Mouse (Mus musculus) midbrain, embryonic 13.5 days (tissue): ENCODE measurements at regions not wholly inside any gene's neighbourhood (a gene's known extent, or its start where the extent isn't known, plus 50 kb on each side); places are given as distances from the start of the nearest gene placed in this dataset.
A peak's percentile ranks its signal among the peaks of the same experiment; 100 is the strongest.

Experiments
- ATAC-seq: fragments of 200-750 bp; cut with Nextera tagmentation; 2 replicates; pipeline ENCODE4 v1.8.0; 2017; ENCODE audit warnings: mild to moderate bottlenecking, moderate TSS enrichment, moderate library complexity
- H3K27ac ChIP-seq: fragments of 300-500 bp; sonication (generic); 2 replicates; pipeline ENCODE4 v1.5.1; 2015; ENCODE audit warnings: inconsistent platforms, mild to moderate bottlenecking, moderate library complexity
- H3K27me3 ChIP-seq: fragments of 300-500 bp; sonication (generic); 2 replicates; pipeline ENCODE4 v1.6.1; 2015; ENCODE audit warnings: mild to moderate bottlenecking, inconsistent platforms
- H3K36me3 ChIP-seq: fragments of 300-500 bp; sonication (generic); 2 replicates; pipeline ENCODE4 v1.6.1; 2015; ENCODE audit warnings: mild to moderate bottlenecking, inconsistent platforms
- H3K4me1 ChIP-seq: fragments of 300-500 bp; sonication (generic); replicated peaks from 2 replicates; pipeline ENCODE4 v1.6.1; 2015; ENCODE audit warnings: inconsistent platforms
- H3K4me2 ChIP-seq: fragments of 300-500 bp; sonication (generic); replicated peaks from 2 replicates; pipeline ENCODE4 v1.6.1; 2015; ENCODE audit warnings: moderate library complexity, mild to moderate bottlenecking, inconsistent platforms
- H3K4me3 ChIP-seq: fragments of 300-500 bp; sonication (generic); replicated peaks from 2 replicates; pipeline ENCODE4 v1.5.1; 2015; ENCODE audit warnings: mild to moderate bottlenecking, inconsistent platforms
- H3K9ac ChIP-seq: fragments of 300-500 bp; sonication (generic); replicated peaks from 2 replicates; pipeline ENCODE4 v1.6.1; 2015; ENCODE audit warnings: mild to moderate bottlenecking, inconsistent platforms
- H3K9me3 ChIP-seq: fragments of 300-500 bp; sonication (generic); 2 replicates; pipeline ENCODE4 v1.6.1; 2016; ENCODE audit warnings: mild to moderate bottlenecking, inconsistent platforms
- WGBS: fragments of 180-500 bp; shearing (Covaris S2); methylation state at CpG from one replicate; pipeline ENCODE4 v1.1.7; 2015; 5-methylcytosine and 5-hydroxymethylcytosine counted together

DNA sequence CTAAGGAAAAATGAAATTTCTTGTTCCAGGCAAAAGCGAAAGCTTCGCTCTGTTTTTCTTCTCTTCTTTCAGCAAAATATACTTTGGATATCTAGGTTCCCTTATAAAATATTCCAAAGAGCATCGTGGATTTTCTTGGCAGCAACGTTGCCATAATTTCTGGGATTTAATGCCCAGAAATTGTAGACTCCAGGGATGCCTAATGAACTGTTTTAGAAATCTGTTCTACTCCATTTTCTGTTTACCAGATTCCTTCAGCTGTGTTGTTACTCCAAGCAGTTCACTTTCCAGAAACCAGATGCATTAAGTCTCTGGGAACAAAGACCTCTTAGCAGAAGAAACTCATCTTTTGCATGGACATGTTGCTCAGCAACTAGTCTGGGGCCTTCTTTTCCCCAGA, 504.5 kb downstream of the Nyap2 start:
- H3K36me3 ChIP-seq: no peaks in the 10 kb centered on the region
- no peak for ATAC-seq
- no peak overlapping the region for H3K4me3 ChIP-seq
- no peaks in the 10 kb centered on the region for H3K27me3 ChIP-seq
- H3K4me1 ChIP-seq: peaks cover 10% of the 10 kb centered on the region; the same call in 1 of the 2 replicates
- no peaks in the 10 kb centered on the region for H3K9me3 ChIP-seq
- H3K4me2 ChIP-seq: no peak overlapping the region
- no peak overlapping the region for H3K9ac ChIP-seq
- WGBS: 89% methylated on average over 4 of the region's 4 CpGs
- no peak overlapping the region for H3K27ac ChIP-seq

DNA sequence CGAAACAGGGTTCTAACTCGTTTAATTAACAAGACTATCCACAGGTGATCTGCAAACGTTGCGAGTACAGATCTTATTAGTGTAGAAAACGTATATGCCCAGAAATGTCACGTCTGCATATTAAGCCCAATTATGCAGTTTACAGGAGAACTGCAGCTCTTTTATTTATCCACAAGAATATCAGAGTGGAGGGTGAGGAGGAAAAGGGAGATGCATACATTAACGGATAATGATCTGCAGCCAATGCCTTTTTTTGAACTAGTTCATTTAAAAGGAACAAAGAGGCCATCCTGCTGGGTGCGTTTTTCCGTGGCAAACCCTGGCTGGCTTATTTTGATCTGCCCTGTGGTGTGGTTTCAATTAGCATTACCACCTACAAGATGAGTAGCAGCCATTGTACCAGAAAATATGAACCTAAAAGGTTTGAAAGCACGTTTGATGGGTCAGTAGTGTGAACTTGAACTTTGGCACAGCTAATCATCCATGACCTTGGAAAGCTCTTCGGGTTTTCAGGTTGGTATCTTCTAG, 511.1 kb downstream of the Nyap2 start:
- WGBS: 28% methylated on average over 11 of the region's 11 CpGs
- no peaks in the 10 kb centered on the region for H3K36me3 ChIP-seq
- H3K27ac ChIP-seq: no peak overlapping the region
- ATAC-seq: peak; percentile 11; the same call in 1 of the 2 replicates
- H3K4me2 ChIP-seq: no peak overlapping the region
- H3K9me3 ChIP-seq: no peaks in the 10 kb centered on the region
- no peak overlapping the region for H3K9ac ChIP-seq
- H3K4me3 ChIP-seq: no peak overlapping the region
- peaks cover 6% of the 10 kb centered on the region; the same call in 1 of the 2 replicates for H3K4me1 ChIP-seq
- H3K27me3 ChIP-seq: no peaks in the 10 kb centered on the region

DNA sequence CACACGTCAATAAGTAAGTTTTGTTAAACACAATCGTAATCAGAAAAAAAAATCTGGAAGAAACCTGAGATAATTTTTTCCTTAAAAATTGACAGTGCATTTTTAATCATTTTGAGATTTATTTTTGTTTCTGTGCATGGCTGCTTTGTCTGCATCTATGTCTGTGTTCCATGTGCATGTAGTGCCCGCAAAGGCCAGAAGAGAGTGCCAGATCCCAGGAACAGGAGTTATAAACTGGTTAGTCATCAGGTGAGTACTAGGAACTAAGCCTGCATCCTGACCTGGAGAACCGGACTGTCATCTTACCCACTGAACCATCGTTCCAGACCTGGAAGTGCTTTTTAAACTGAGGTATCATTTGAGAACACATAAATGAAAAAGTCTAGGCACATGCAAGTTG, 514.9 kb downstream of the Nyap2 start:
- Histone ChIP-seq H3K27ac (no peak overlapping the region), H3K9me3 (no peaks in the 10 kb centered on the region), H3K4me1 (peaks cover 23% of the 10 kb centered on the region), H3K36me3 (no peaks in the 10 kb centered on the region), H3K27me3 (no peaks in the 10 kb centered on the region), H3K4me3 (no peak overlapping the region), H3K4me2 (no peak overlapping the region), H3K9ac (no peak overlapping the region)
- 90% methylated on average over 5 of the region's 5 CpGs for WGBS
- no peak for ATAC-seq

DNA sequence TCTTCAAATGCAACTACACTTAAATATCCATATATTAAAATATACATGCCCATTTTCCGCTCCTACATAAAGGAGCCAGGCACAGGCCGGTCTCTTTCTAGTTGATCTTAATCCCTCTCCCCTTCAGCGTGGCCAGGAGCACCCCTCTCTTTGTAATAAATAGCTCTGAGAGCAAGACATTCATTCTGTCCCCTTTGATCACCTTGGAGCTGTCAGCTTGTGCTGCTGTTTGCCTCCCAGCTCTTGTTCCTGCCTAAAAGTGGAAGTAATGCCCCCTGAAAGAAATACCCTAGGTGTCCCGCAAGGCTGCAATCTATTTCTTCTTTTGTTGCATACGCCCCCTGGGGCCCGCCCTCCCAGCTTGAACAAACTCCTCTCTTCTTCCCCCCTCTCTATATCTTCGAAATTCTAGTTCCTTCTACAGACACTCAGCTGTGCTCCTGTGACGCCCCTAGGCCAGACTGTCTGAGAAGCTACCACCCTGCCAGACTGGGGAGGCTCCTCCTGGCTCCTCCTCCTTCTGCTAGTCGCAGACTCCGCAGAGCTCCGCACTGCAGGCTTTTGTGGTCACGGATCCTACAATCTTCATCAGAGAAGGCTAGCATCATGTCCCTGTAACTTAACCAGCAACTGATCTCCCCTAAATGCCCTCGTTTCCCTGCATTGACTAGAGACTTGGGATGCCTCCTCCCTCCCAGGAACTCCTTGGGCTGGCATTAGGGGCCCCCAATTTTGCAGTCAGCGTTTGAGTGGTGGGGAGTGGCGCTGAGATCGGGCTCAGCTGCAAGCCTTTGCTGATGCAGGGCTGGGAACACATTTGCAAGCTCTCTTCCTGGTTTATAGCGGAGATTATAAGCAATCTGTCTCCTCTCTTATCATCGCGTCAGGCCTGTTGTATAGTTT, 516.8 kb downstream of the Nyap2 start:
- peak; percentile 99 for ATAC-seq
- peak overlapping the region; percentile 44 for H3K4me3 ChIP-seq
- H3K4me2 ChIP-seq: peak overlapping the region; percentile 65
- peak overlapping the region; percentile 98 for H3K27ac ChIP-seq
- WGBS: under 1% methylated on average over 19 of the region's 19 CpGs
- H3K36me3 ChIP-seq: no peaks in the 10 kb centered on the region
- peak overlapping the region; percentile 67 for H3K9ac ChIP-seq
- peaks cover 17% of the 10 kb centered on the region for H3K4me1 ChIP-seq
- H3K9me3 ChIP-seq: no peaks in the 10 kb centered on the region
- H3K27me3 ChIP-seq: no peaks in the 10 kb centered on the region

DNA sequence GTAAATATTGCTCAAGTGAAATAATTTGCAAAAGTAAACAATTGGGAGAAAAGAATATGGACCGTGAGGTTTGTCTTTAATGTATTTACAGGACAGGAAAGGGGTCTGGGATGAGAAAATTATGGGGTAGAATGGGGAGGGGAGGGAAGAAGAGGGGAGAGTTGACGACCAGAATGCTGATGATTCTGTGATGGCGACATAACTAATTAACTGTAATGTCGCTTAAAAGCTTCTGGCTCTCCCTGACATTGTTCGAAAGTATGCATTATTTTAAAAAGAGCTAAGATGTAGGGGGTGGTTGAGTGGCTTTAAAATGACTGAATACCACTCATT, 517.4 kb downstream of the Nyap2 start:
- Histone ChIP-seq H3K4me2 (peak overlapping the region; percentile 65), H3K9me3 (no peaks in the 10 kb centered on the region), H3K36me3 (no peaks in the 10 kb centered on the region), H3K27me3 (no peaks in the 10 kb centered on the region), H3K9ac (peak overlapping the region; percentile 67), H3K27ac (peak overlapping the region; percentile 98), H3K4me1 (peaks cover 17% of the 10 kb centered on the region), H3K4me3 (peak overlapping the region; percentile 44)
- ATAC-seq: peak; percentile 21
- WGBS: 0% methylated on average over 5 of the region's 5 CpGs

DNA sequence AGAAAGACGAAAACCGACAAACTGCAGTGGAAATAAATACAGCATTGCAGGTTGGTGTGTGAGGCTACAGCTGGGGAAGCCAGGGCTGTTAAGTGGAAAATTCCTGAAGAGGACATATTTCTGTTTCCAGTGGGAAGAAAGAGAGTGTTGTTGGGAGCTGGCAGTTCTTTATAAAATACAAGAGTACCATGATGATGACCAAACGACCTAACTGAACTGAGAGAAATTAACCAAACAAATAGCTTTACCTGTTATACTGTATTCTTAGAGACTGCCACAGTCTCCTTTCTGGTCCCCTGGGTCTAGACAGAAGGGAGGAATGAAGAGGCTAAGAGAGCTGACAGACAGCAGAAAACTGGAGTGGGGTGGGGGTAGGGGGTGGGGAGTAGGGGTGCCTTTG, 517.9 kb downstream of the Nyap2 start:
- H3K36me3 ChIP-seq: no peaks in the 10 kb centered on the region
- no peak for ATAC-seq
- H3K9ac ChIP-seq: no peak overlapping the region; the same call in 1 of the 2 replicates
- WGBS: 4% methylated on average over 3 of the region's 3 CpGs
- peaks cover 17% of the 10 kb centered on the region for H3K4me1 ChIP-seq
- peak overlapping the region; percentile 98 for H3K27ac ChIP-seq
- H3K4me3 ChIP-seq: peak overlapping the region; percentile 44; the same call in 1 of the 2 replicates
- H3K4me2 ChIP-seq: peak overlapping the region; percentile 65
- no peaks in the 10 kb centered on the region for H3K27me3 ChIP-seq
- H3K9me3 ChIP-seq: no peaks in the 10 kb centered on the region

DNA sequence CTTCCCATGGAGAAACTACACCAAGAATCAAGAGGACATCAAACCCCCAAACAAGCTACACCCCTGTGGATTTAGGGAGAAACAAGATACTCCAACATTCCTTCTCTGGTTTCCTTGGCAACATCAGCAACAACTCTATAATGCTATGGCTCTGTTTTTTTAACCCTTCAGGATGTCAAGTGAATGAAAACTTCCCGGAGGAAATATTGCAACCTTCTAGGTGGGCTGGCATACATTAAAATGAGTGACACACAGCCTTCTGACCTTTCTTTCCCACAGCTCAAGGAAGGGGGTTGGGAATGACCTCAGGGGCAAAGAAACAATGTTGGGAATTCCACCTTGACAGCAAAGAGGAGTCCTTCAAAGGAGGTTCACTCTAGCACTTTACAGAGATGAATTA, 532.0 kb downstream of the Nyap2 start:
- H3K9me3 ChIP-seq: no peaks in the 10 kb centered on the region
- WGBS: 5% methylated on average over 1 of the region's 1 CpGs
- no peaks in the 10 kb centered on the region for H3K27me3 ChIP-seq
- ATAC-seq: no peak
- H3K4me2 ChIP-seq: no peak overlapping the region
- H3K27ac ChIP-seq: no peak overlapping the region
- no peaks in the 10 kb centered on the region for H3K36me3 ChIP-seq
- H3K4me1 ChIP-seq: 0 out of 2 replicates have a peak, but pooled peaks cover 3% of the 10 kb centered on the region
- H3K4me3 ChIP-seq: no peak overlapping the region
- H3K9ac ChIP-seq: no peak overlapping the region

DNA sequence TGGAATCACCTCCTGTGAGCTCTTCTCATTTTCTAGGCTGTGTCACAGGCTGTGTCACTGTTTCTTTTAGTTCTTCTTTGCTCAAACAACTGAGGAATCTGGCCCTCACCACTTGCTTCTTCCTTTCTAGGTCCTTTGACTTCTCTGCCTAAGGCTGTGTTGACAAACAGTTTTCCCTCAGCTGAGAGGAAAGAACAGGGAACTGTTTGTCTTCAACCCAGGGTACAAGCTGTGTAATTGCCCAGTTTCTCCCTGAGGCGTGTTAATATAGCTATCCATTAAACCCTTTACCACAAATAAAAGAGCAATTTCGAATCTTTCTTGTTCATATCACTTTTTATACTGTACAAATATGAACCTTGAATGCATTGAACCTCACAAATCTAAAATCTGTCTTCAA, 542.1 kb downstream of the Nyap2 start:
- Histone ChIP-seq H3K9ac (no peak overlapping the region), H3K27me3 (no peaks in the 10 kb centered on the region), H3K4me3 (no peak overlapping the region), H3K9me3 (no peaks in the 10 kb centered on the region), H3K36me3 (no peaks in the 10 kb centered on the region), H3K27ac (no peak overlapping the region), H3K4me1 (no peaks in the 10 kb centered on the region), H3K4me2 (no peak overlapping the region)
- 79% methylated on average over 2 of the region's 2 CpGs for WGBS
- ATAC-seq: no peak

DNA sequence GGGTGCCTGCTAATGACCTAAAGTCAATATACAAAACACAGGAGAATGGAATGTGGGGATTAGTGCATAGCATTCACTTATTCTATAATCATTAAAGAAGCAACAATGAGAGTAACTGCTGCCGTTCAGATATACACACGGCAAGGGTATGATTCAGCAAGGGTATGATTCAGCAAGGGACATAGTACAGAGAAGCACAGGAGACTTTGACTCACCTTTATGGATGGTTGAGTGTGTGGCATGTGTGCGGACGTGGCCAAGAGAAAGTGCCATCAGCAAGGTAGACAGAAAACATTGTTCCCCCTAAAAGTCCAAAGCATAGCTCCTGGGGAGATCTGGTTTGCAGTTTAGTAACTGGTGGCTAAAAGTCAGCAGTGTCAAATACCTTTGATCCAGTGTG, 547.4 kb downstream of the Nyap2 start:
- WGBS: 73% methylated on average over 4 of the region's 4 CpGs
- Histone ChIP-seq H3K9me3 (no peaks in the 10 kb centered on the region), H3K36me3 (no peaks in the 10 kb centered on the region), H3K27ac (no peak overlapping the region), H3K27me3 (no peaks in the 10 kb centered on the region), H3K4me1 (no peaks in the 10 kb centered on the region), H3K4me2 (no peak overlapping the region), H3K4me3 (no peak overlapping the region), H3K9ac (no peak overlapping the region)
- ATAC-seq: no peak

DNA sequence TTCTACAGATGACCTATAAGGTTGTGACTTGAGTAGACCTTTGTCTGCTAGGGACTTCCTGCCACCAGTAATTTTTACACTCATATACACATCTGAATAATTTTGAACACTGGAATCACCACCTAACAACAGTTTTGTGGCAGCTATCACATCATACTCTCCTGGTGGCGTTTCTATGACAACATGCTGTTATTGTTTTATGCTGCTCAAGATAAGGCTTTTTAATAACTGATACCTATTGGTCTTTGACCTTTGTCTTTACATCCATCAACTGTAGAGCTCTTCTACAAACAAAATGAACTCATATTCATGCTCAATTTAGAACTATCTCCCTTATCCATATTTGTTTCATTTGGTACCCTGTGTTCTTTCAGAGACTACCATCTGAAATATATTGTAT, 556.0 kb downstream of the Nyap2 start:
- no peaks in the 10 kb centered on the region for H3K36me3 ChIP-seq
- no peak overlapping the region for H3K4me3 ChIP-seq
- no peak overlapping the region for H3K4me2 ChIP-seq
- no peaks in the 10 kb centered on the region for H3K9me3 ChIP-seq
- H3K9ac ChIP-seq: no peak overlapping the region
- H3K4me1 ChIP-seq: no peaks in the 10 kb centered on the region
- 82% methylated on average over 1 of the region's 1 CpGs for WGBS
- no peak for ATAC-seq
- no peak overlapping the region for H3K27ac ChIP-seq
- H3K27me3 ChIP-seq: no peaks in the 10 kb centered on the region

DNA sequence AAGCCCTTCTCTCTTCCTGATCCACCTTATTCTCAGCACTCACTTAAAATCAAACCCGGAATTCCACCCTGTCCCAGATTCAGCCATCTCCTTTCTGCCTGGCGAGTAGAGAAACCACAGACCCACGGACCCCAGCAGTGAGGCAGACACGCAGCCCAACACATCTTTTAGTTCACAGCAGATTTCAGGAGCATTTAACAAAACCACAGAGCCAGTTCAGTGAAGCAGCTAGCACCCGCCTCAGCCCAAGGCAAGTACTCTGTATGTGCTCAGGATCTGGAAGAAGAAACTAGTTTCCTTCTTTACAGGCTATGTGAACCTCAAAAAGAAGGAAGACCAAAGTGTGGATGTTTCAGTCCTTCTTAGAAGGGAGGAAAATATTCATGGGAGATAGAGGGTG, 560.6 kb downstream of the Nyap2 start:
- ATAC-seq: no peak
- no peaks in the 10 kb centered on the region for H3K4me1 ChIP-seq
- H3K27ac ChIP-seq: no peak overlapping the region
- 90% methylated on average over 5 of the region's 5 CpGs for WGBS
- H3K4me2 ChIP-seq: no peak overlapping the region
- no peak overlapping the region for H3K9ac ChIP-seq
- H3K27me3 ChIP-seq: no peaks in the 10 kb centered on the region
- H3K9me3 ChIP-seq: no peaks in the 10 kb centered on the region
- H3K36me3 ChIP-seq: no peaks in the 10 kb centered on the region
- H3K4me3 ChIP-seq: no peak overlapping the region

DNA sequence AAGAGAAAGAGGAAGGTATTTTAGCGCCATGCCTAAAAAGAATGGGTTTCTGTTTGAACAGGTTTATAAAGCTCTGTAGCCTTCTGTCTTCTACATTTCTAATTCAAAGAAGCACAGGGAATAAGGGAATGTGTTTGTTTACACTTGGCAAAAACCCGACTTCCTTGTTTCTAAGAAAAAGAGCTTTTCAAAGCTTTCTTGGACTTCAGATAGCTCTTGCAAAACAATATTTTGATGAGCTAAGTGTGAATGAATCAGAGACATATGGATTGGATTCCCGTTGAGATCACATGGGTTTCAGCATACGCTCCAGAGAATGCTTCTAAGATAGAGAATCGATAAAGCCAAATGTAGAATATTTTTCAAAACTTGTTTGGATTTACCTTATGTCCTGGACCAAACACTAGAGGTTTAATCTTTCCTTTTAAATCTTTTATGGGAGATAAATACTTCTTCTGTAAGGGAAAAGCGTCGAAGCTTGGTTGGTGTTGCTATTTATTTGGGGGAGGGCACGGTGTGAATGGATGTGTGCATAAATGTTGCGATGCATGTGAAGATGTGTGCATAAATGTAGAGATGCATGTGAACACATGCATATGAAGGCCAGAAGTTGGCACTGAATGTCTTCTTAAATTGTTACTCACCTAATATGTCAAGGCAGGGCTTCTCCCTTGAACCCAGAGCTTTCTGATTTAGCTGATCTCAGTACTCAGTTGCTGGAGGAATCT, 576.4 kb downstream of the Nyap2 start:
- Histone ChIP-seq H3K36me3 (no peaks in the 10 kb centered on the region), H3K9me3 (no peaks in the 10 kb centered on the region), H3K4me3 (no peak overlapping the region), H3K4me2 (no peak overlapping the region), H3K27me3 (no peaks in the 10 kb centered on the region), H3K9ac (no peak overlapping the region), H3K4me1 (no peaks in the 10 kb centered on the region), H3K27ac (no peak overlapping the region)
- WGBS: 91% methylated on average over 9 of the region's 9 CpGs
- no peak for ATAC-seq
